Mouse (Mus musculus) ovary, postnatal 10 days (tissue): ENCODE data around the gene Als2cr12.
"Not testable (repeated sequence)": the region's sequence is repeated elsewhere in the genome, so short reads cannot be mapped to it uniquely, and the experiment has no call there.

ENCODE experiments used
- DNase-seq: peaks from one replicate; pipeline ENCODE4 v3.0.0; 2022; ENCODE audit warnings: low spot score

The Als2cr12 gene

GRCm38 (mm10) chr1:58690006-58690744, 5.6 kb downstream of the Als2cr12 start:
- DNase-seq: no peak

GRCm38 (mm10) chr1:58689426-58689825, 6.4 kb downstream of the Als2cr12 start:
- DNase-seq: no peak

DNA sequence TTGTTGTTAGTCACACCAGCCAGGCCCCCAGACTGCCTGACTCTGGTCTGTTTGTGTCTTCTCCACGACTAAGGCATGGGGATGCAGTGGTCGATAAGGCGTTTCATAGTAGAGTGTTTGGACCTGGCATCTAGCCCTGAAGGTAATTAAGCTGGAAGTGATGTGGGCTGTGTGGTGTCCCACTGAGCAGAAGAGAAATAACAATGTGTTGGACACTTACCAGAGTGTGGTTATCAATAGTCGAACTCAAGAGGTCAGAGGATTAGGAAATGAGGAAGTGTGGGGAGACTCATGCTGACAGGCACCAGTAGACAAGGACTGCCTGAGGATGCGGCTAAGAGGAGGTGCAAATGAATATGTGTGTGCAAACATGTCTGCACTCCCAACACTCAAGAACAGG, 17.4 kb downstream of the Als2cr12 start:
- not testable (repeated sequence) for DNase-seq

GRCm38 (mm10) chr1:58677575-58677974, 18.2 kb downstream of the Als2cr12 start:
- DNase-seq: no peak

GRCm38 (mm10) chr1:58675011-58675410, 20.8 kb downstream of the Als2cr12 start:
- DNase-seq: no peak

- DNase-seq: no peak
Measured at GRCm38 (mm10) chr1:58672116-58672515, 23.7 kb downstream of the Als2cr12 start.

DNA sequence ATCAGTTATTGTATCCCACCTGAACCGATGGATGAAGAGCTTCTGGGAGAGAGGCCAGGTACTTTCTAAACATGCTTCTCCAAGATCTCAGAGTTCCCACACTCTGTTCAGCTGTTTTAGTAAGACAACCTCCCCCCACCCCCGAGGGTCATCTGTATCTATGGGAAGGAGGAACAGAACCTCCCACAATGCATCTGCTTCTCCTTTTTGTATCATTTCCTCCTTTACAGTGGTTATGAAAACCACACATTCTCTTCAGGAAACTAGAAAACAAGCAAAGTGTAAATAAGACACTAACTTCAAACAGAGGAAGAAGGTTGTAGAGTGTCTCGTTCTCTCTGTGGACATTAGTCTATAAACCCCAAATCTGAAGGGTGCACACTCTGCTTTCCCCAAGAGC, 26.2 kb downstream of the Als2cr12 start:
- not testable (repeated sequence) for DNase-seq

DNA sequence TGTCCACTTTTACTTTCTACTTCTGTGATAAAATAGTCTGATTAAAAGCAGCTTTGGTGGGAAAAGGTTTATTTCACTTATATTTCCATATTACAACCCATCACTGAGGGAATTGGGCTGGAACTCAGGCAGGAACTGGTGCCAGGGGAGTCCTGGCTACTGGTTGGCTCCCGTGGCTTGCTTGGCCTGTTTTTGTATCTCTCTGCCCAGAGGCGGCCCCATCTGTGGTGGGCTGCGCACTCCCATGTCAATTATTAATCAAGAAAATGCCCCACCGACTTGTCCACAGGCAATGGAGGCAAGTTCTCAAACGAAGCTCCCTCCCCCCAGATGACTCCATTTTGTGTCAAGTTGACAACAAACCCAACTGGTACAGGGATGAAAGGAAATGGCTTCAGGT, 27.6 kb downstream of the Als2cr12 start:
- no peak for DNase-seq

DNA sequence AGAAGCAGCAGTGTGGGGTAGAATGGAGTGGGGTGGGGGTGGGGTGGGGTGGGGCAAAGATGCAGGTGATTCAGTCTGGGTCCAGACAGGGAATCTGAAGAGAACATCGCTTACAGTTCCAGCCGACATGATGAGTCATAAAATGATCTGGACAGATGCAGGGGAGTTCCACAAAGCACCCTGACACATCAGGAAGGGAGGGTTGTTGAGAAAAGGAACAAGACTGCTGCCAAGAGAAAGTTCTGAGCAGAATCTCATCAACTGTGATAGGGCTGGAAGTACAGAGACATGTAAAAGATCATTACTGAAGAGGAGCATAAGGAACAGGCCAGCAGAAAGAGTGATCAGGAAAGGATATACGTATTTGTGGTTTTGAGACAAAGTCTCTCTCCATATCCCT, 32.4 kb downstream of the Als2cr12 start:
- DNase-seq: not testable (repeated sequence)

- not testable (repeated sequence) for DNase-seq
Measured at GRCm38 (mm10) chr1:58662671-58663070, 33.1 kb downstream of the Als2cr12 start.

DNA sequence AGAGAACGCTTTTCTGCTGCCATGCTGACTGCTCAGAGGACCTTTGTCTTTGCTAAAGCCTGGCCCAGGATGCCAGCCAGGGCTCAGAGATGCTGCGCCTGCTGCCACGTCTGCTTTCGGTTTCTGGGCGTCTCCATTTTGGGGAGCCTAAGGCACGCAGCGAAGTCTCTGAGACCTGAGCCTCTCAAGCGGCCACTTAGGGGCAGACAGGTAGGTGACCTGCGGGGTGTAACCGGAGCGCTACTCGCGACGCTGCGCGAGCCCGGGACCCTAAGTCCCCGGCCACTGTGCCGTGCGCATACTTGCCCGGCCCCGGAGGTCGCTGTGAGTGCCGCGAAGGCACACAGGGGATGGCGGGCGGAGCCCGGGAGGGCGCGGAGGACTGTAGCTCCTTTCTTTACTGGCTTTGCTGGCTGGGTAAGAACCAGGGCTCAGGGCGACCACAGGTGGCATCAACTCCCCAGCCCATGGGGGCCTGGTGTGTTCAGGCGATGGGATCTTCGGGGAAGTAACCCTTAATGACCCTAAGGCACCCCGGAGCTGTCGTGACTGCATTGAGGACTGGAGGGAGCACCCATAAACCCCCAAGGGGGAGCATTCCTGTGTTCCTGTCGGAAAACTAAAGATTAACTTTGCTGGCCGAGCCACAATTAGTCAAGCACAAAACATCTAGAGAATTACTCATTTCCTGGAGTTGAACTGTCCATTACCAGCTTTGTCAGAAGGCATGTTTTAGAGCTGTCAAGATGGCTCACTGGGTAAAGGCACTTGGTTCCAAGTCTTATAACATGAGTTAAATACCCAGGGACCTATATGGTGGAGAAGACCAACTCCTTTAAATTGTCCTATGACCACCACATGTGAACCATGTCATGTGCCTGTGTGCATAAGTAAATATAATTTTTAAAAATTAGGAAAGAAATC, 43.0 kb downstream of the Als2cr12 start:
- DNase-seq: peak; percentile 65

- DNase-seq: not testable (repeated sequence)
Measured at GRCm38 (mm10) chr1:58651571-58652456, 44.0 kb downstream of the Als2cr12 start.

DNA sequence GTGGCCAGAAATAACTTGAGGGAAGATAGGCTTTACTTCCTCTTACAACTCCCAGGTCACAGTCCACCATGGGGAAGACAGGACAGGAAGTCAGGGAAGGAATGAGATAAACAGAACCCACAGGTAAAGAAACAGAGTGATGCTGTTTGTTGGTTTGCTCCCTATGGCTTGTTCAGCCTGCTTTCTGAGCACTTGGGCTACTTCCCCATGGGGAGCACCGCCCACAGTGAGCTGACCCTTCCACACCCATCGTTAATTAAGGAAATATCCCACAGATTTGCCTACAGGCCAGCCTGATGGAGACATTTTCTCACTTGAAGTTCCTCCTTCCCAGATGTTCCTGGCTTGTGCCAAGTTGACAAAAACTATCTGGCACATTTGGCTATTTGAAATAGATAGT, 66.9 kb downstream of the Als2cr12 start:
- not testable (repeated sequence) for DNase-seq

DNA sequence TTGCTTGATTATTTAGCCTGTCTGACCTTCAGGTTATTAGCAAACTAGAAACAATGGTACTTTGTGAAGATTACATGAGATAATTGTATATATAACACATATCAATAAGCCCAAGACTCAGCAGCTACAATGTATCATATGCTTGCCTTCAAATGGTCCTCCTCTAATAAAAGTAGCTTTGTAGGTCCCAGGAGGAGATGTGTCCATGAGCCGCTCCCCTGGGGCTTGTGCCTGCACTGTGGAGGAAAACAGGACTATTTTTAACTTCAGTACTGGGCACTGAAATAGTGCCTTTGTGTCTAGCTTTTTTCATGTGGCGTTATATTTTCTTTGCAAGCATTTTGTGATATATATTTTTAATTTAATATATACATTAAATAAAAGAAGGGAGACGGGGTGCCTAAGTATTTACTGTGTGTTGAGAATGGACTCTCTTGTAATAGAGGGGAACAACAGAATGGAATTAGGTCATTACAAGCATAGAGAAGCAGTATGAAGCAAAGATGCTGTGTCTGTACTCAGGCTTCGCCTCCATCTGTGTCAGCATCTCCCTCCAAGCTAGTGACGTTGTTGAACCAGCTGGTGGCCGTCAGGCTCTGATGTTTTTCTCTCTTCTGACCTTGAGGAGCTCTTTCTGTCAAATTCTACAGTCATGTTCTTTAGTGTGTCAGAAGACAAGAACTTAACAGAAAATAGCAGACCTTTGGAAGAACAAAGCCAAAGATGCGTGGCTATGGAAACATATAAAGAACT, 73.6 kb downstream of the Als2cr12 start:
- no peak for DNase-seq

- no peak for DNase-seq
Measured at GRCm38 (mm10) chr1:58621251-58621650, 74.5 kb downstream of the Als2cr12 start.

- DNase-seq: no peak
Measured at GRCm38 (mm10) chr1:58618766-58619165, 77.0 kb downstream of the Als2cr12 start.

DNA sequence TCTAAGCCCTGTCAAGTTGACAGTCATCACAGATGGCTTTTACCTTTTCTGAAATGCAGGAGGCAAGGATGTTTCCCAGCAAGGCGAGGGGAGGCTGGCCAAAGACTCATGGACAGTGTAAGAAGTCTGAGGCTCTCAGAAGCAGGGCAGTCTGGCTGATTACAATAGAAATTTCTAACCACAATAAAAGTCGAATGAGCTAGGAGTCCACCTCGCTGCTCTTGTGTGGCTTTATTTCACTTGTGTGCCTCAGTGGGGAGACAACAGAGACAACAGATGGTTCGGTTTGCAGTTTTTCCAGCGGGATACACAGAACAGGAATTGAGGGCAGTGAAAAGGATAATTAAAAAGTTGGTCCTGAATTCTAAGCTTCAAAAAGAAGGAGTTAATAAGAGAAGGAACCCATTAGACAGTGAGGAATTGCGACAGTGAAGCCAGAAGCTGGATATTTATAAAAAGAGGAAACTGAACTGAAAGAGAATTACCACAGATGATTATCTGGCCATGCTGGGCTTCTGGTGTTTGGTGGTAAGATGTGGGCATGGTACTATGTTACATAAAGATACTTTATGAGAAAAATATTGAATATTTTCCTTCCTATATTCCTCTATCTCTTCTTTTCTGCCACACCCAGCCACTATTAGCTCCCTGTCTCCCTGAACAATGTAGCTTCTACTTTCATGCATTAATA, 77.7 kb downstream of the Als2cr12 start:
- DNase-seq: no peak

DNA sequence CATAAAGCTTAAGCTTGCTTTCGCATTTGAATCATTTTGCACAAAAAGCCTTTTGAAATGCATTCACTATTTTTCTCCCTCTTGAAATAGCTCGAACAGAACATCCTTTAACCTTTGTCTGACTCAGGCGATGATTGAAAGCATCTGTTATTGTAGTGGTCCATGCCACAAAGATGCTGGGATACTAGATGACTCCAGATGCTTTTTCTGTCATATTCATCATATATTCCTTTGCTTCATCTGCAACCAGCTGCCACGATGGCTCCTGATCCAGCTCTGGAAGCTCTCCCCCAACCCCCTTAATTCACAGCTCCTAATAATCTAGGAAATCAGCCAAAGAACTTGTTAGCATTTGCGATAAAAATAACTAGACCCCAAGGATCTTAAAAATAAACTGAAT, 78.7 kb downstream of the Als2cr12 start:
- no peak for DNase-seq

- no peak for DNase-seq
Measured at GRCm38 (mm10) chr1:58616176-58616575, 79.6 kb downstream of the Als2cr12 start.

DNA sequence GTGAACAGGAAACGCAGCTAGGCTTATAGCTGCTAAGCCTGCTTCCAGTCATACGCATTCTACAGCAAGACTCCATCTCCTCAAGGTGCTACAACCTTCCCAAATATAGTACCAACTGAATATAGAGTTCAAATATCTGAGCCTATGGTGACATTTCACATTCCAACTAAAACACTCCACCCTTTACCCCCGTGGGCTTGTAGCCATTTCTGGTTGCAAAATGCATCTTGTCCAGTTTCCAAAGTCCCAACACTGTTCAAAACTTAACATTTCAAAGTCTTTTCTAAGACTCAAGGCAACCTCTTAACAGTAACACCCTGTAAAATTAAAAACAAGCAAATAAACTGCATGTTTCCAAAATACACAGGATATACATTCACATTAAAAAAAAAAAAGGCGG, 80.6 kb downstream of the Als2cr12 start:
- DNase-seq: no peak

DNA sequence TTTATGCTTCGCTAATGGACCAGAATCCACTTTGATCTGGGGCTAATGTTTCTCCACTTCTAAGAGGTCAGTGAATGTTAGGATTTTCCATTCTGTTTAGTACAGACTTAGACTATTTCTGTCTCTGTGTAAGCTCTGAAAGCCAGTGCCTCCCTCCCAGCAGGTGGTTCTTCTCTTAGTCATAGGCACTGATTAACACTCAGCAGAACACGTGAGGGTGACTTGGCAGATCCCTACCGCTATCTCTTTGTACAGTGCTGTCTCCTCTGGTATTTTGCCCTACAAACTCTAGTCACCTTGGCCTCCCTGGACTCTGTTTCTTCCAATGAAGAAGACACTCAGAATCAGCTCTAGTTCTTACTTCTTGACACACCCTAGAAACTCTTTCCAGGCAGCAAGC, 81.4 kb downstream of the Als2cr12 start:
- DNase-seq: no peak
